Mouse (Mus musculus) hematopoietic stem cell, adult 5-6 weeks (primary cell): ENCODE measurements at regions not wholly inside any gene's neighbourhood (a gene's known extent, or its start where the extent isn't known, plus 50 kb on each side); places are given as distances from the start of the nearest gene placed in this dataset.

Experiments
- ATAC-seq, 2 experiments: fragments of 125-278 bp in 1 of 2; replicated peaks in 1 of 2; 2 replicates each; pipeline ENCODE4 v1.8.0; 2016 to 2017; ENCODE audit warnings: inconsistent platforms in 2 of 2, mild to moderate bottlenecking in 2 of 2, moderate number of reproducible peaks in 2 of 2, low read depth in 1 of 2, moderate TSS enrichment in 1 of 2; ENCODE audit not compliant: low FRiP score in 2 of 2, poor library complexity in 2 of 2, severe bottlenecking in 2 of 2, insufficient read depth in 1 of 2, low TSS enrichment in 1 of 2

DNA sequence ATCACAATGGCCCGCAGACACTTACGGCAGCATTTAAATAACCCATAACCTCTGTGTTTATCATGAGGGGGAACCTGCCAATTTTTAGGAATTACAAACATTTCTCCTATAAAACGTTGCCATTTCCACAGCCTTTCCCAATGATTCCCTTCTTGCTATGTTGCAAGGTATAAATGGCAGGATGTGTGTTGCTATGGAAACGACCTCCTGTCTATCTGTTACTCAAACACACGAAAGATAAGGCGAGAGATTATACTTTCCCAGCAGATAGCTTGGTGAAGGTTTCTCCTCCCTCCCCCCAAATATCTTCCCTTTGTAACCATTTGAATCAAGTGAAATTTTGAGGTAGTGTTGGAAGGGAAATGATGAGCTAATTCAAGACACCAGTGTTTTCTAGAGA lies 509.8 kb upstream of the Mon1b start:
- ATAC-seq: no peak

DNA sequence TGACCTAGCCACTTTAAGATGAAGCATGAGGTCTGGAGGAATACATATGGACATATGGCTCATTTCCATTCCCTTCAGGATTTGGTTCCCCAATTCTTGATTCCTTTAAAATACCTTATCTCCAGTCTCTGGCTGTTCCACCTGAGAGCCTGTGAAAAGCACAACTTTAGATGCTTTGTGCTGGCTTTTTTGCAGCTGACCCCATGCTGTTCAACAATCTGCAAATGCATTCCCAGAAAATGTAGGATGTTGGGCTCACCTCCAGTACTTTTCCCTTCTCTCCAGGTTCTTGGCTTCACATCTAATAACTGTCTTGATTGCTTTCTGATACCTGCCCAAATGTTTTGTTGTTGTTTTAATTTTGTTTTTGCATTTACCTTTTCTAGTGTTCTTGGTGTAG lies 498.0 kb upstream of the Mon1b start:
- ATAC-seq: no peak

DNA sequence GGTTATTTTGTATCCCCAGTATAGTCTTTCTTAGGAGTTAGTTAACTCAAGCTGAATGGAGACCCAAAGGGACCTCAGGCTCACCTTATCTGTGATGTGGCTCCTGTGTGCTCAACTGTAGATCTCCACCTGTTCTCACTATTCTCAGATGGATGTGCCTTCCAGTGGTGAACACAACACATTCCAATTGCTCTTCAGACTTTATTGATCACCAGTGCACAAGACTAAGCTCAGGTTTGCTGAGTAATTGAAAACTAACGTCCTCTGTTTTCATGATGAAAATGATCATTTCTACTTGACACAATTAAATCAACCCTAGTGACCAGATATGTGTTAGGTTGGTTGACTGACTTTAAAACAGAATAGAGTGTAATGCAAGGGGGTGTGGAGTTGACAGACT lies 495.4 kb upstream of the Mon1b start:
- ATAC-seq: no peak

DNA sequence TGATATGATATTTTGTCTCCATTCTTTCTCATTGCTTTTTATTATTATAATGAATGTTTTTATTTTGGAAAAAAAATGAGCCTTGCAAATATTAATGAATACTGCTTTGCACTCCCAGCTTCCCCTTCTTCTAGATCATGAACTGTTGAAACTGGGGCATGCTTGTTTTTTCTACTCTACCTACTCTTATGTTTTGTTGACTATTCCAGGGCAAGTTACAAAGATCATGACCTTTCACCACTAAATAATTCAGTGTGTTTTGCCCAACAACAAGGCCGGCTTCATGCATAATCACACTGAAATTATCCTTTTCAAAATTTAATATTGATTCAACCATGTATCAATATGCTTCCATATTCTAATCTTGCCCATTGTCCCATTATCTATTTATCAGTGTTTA lies 494.3 kb upstream of the Mon1b start:
- ATAC-seq: no peak

DNA sequence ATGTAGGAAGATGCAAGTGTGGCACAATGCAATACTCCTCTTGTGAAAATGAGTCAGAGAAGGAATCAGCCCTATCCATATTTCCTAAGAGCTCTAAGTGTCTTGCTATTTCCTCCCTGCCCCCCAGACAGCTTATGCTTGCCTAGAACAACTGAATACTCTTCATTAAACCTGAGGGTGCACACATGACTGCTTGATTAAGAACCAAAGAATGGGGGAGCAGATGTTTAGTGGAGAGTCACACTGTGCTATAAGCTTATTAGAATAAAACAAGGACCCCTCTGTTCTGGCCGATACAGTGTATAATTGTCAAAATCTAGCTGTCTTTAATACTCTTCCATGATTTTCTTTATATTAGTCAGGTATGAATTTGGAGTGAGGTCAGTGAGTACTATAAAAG lies 458.8 kb upstream of the Mon1b start:
- no peak for ATAC-seq

DNA sequence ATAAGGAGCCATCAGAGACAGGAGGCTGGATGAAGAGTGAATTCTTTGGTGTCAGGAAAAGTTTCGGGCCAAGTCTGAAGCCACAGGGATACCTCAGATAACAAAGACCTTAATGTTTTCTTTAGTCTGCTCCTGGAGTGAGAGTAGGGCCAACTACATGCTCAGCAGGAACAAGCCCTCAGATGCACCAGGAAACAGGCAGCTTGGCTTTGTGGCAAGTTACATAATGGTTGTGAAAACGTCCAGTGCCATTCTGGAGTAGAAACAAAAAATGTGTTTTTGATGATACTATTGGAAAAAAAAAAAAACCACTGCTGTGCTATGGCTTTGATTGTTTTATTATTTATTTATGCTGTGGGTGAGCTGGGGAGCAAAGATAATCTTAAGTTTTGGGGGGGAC lies 452.2 kb upstream of the Mon1b start:
- no peak for ATAC-seq

DNA sequence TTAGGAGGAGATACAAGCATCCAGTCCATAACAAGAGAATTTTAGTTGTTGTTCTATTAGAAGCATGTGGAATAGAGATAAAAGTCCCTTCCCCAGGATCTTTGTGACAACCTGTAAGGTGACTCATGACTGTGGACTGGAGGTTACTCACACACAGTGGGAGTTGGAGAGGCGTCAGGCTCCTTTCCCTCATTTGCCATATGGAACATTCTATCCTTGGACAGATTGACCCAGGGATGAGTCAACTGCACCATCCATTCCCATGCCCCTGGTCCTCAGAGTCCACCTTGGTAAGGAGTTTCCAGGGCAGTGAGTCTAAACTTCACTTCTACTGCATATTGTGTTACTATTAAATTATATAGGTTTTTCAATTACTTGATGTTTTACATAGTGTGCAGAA lies 444.9 kb upstream of the Mon1b start:
- no peak for ATAC-seq

DNA sequence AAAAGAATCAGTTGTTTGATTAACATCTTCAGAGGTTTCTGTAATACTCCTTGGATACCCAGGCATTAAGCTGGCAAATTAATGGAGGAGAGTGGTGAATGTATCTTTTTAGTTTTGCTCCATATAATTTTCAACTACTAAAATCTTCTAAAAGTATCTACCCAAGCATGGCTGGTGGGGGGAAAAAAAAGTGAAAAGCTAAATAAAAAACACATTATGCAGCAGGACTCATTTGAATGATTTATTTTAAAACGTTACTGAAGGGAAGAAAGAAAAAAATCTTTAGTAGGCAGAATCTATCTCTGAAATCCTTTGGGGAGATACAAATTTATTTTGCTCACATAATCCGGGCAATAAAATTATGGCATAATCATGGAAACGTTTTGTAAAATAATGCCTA lies 443.9 kb upstream of the Mon1b start:
- no peak for ATAC-seq
